Mouse (Mus musculus): ENCODE results near the gene Myo18b. TPM values are rescaled to one million over a fixed set of nuclear protein-coding genes. Genes with fewer than 3 reads are reported as not detected.

The Myo18b gene
- polyA plus RNA-seq, 1 experiment: 0.37 TPM

DNA sequence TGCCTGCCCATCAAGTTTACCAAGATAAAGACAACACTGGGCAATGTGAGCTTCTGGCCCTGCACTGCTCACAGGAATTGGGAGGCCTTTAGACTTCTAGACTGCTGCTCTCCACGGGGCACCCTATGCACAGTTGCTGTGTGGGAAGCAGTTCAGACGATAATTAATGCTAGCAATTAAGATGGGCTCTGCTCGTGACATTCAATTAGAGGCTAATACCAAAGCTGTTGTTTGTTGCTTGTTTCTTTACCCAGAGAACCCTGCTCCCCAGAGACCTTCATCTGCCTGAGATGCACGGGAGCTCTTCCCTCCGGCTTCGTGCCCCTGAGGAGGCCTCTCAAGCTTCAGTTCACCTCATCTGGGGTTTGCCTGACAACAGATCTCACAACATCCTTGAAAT is 167.7 kb downstream of the Myo18b start:
- WGBS: 70% methylated on average over 6 of the region's 6 CpGs
- no peaks in the 10 kb centered on the region for H3K4me1 ChIP-seq (ENCODE audit: control insufficient read depth, insufficient read depth, insufficient read length, low read length)

DNA sequence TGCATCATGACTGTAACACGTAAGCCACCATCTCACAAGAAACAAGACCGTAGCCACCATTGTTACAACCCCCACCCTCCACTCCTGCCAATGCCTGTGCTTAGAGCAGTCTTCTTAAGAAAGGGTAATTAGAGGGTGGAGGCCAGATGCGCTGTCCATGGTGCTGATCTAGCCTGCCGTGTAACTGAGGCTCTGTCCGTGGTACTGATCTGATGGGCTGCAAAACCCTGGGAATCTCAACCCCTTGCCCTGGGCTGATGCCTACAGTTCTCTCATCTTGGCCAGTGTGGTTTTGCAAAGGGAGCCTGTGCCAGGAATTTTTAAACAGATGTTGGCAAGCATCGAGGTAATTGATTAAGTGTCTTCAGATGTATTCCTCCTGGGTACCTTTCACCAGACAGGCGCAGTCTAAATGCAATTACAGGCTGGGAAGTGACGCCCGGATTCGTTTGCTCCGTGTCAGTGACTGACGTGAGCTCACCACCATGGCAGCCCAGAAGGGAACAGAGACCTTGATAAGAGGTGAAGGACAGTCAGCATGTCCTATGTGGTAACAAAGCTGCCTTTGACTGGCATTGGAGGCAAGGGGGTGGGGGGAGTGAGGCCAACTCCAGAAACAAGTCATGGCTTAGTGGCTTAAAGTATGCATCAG is 177.4 kb downstream of the Myo18b start:
- Histone ChIP-seq H3K27me3 (ENCODE audit: control insufficient read depth, insufficient read depth, low read length) (no peaks in the 10 kb centered on the region), H3K4me1 (ENCODE audit: control insufficient read depth, insufficient read depth, insufficient read length, low read length) (no peaks in the 10 kb centered on the region), H3K4me3 (ENCODE audit: low read depth, low read length) (no peak overlapping the region), H3K27ac (ENCODE audit: insufficient read depth, low read depth, low read length) (no peak overlapping the region), H3K36me3 (ENCODE audit: control insufficient read depth, insufficient read depth, low read length) (no peaks in the 10 kb centered on the region)
- WGBS: 45% methylated on average over 12 of the region's 12 CpGs
- TF ChIP-seq POLR2A (IDR thresholded peaks at IDR 0.05; ENCODE audit: low read depth, low read length): no peak

More for the DNA sequence above, 167.7 kb downstream of the Myo18b start:
- no peak for TF ChIP-seq POLR2A (IDR thresholded peaks at IDR 0.05; ENCODE audit: low read depth, low read length)
- TF ChIP-seq CTCF (IDR thresholded peaks at IDR 0.05; ENCODE audit: extremely low read depth, insufficient read length, insufficient replicate concordance, low read depth, low read length): no peak
- no peak overlapping the region for H3K27ac ChIP-seq (ENCODE audit: insufficient read depth, low read depth, low read length)
- no peak overlapping the region for H3K4me3 ChIP-seq (ENCODE audit: low read depth, low read length)
- H3K36me3 ChIP-seq (ENCODE audit: control insufficient read depth, insufficient read depth, low read length): no peaks in the 10 kb centered on the region
- no peaks in the 10 kb centered on the region for H3K27me3 ChIP-seq (ENCODE audit: control insufficient read depth, insufficient read depth, low read length)

DNA sequence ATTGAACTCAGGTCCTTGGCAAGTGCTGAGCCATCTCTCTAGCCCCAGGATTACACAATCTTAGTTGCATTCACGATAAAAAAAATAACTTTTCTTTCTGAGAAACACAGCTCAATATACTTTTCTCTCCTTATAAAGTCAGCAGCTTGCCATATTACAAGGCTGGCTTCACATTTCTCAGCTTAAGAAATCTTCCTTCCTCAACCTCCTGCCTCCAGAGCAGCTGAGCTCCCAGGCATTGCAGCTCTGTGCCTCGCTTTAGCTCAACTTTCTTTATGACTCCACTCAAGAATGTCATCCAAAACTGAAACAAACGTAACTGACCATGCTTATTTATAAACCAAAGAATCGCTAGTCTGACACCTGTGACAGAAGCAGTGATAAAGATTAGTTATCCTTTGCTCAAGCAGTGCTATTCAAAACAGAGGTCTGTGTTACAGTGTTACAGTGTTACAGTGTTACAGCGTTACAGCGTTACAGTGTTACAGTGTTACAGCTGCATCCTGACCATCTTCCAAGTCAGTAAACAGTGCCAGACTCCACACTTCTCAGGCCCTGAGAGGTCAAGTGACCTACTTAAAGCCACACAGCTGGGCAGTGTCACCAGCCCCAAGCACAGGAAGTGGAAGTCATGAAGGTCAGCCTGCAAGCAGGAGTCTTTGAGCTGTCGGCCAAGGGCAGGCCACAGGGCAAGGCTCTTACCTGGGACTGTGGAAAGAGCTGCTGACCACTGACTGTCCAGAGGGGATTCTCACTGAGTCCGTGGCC is 181.3 kb downstream of the Myo18b start:
- TF ChIP-seq CTCF (IDR thresholded peaks at IDR 0.05; ENCODE audit: extremely low read depth, insufficient read length, insufficient replicate concordance, low read depth, low read length): no peak
- TF ChIP-seq POLR2A (IDR thresholded peaks at IDR 0.05; ENCODE audit: low read depth, low read length): no peak
- 53% methylated on average over 8 of the region's 8 CpGs for WGBS

GRCm38 (mm10) chr5:112709831-112710230 is 186.3 kb downstream of the Myo18b start:
- no peak for TF ChIP-seq CTCF (IDR thresholded peaks at IDR 0.05; ENCODE audit: extremely low read depth, insufficient read length, insufficient replicate concordance, low read depth, low read length)
- no peak for TF ChIP-seq POLR2A (IDR thresholded peaks at IDR 0.05; ENCODE audit: low read depth, low read length)
- no peak overlapping the region for H3K27ac ChIP-seq (ENCODE audit: insufficient read depth, low read depth, low read length)
- H3K4me1 ChIP-seq (ENCODE audit: control insufficient read depth, insufficient read depth, insufficient read length, low read length): no peaks in the 10 kb centered on the region
- no peaks in the 10 kb centered on the region for H3K36me3 ChIP-seq (ENCODE audit: control insufficient read depth, insufficient read depth, low read length)
- H3K27me3 ChIP-seq (ENCODE audit: control insufficient read depth, insufficient read depth, low read length): no peaks in the 10 kb centered on the region
- no peak overlapping the region for H3K4me3 ChIP-seq (ENCODE audit: low read depth, low read length)

More for the DNA sequence above, 181.3 kb downstream of the Myo18b start:
- H3K4me1 ChIP-seq (ENCODE audit: control insufficient read depth, insufficient read depth, insufficient read length, low read length): no peaks in the 10 kb centered on the region
- no peak overlapping the region for H3K4me3 ChIP-seq (ENCODE audit: low read depth, low read length)
- H3K36me3 ChIP-seq (ENCODE audit: control insufficient read depth, insufficient read depth, low read length): no peaks in the 10 kb centered on the region
- H3K27me3 ChIP-seq (ENCODE audit: control insufficient read depth, insufficient read depth, low read length): no peaks in the 10 kb centered on the region
- H3K27ac ChIP-seq (ENCODE audit: insufficient read depth, low read depth, low read length): no peak overlapping the region

DNA sequence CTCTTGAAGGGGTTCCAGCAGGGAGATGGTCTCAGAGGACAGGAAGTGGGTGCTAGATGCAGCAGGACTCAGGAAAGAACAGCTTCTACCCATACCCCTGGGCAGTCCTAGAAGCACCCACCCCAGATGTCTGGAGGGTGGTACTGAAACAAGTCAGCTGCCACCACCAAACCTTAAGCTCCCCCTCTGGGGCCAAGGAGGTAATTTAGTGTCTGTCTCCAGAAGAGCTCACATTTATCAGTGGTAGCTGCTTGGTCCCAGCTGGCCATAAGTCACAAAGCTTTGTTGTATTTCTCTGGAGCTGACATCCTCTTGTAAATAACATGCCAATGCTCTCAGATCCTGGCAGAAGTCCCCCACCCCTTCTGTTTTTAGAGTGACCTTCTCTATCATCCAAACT is 187.7 kb downstream of the Myo18b start:
- no peaks in the 10 kb centered on the region for H3K4me1 ChIP-seq (ENCODE audit: control insufficient read depth, insufficient read depth, insufficient read length, low read length)
- H3K27me3 ChIP-seq (ENCODE audit: control insufficient read depth, insufficient read depth, low read length): no peaks in the 10 kb centered on the region
- H3K4me3 ChIP-seq (ENCODE audit: low read depth, low read length): no peak overlapping the region
- TF ChIP-seq CTCF (IDR thresholded peaks at IDR 0.05; ENCODE audit: extremely low read depth, insufficient read length, insufficient replicate concordance, low read depth, low read length): no peak
- TF ChIP-seq POLR2A (IDR thresholded peaks at IDR 0.05; ENCODE audit: low read depth, low read length): no peak
- no peaks in the 10 kb centered on the region for H3K36me3 ChIP-seq (ENCODE audit: control insufficient read depth, insufficient read depth, low read length)
- no peak overlapping the region for H3K27ac ChIP-seq (ENCODE audit: insufficient read depth, low read depth, low read length)

- 94% methylated on average over 2 of the region's 2 CpGs for WGBS
- Histone ChIP-seq H3K27ac (ENCODE audit: insufficient read depth, low read depth, low read length) (no peak overlapping the region), H3K27me3 (ENCODE audit: control insufficient read depth, insufficient read depth, low read length) (no peaks in the 10 kb centered on the region), H3K36me3 (ENCODE audit: control insufficient read depth, insufficient read depth, low read length) (no peaks in the 10 kb centered on the region), H3K4me1 (ENCODE audit: control insufficient read depth, insufficient read depth, insufficient read length, low read length) (no peaks in the 10 kb centered on the region), H3K4me3 (ENCODE audit: low read depth, low read length) (no peak overlapping the region)
- TF ChIP-seq CTCF (IDR thresholded peaks at IDR 0.05; ENCODE audit: extremely low read depth, insufficient read length, insufficient replicate concordance, low read depth, low read length): no peak
- no peak for TF ChIP-seq POLR2A (IDR thresholded peaks at IDR 0.05; ENCODE audit: low read depth, low read length)
These were observed 188.7 kb downstream of the Myo18b start for GRCm38 (mm10) chr5:112707478-112707877.

DNA sequence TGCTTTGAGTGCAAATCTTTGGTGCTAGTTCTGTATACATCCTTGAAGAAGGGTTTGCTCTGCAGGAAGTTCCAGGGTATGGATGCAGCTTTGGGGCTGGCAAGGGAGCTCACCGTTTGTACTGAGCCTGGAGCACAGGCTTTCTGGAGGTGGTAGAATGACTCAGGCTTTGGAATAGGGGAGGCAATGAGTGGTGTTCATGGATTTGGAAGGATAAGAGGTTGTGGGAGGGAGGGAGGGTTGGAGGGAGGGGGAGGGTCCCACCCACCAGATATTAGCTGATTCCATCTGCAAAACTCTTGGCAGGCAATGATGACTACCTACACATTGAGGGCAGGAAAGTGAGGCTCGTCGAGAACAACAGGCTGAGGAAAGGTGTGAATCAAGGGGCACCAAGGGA is 195.4 kb downstream of the Myo18b start:
- no peak for TF ChIP-seq POLR2A (IDR thresholded peaks at IDR 0.05; ENCODE audit: low read depth, low read length)
- 38% methylated on average over 3 of the region's 3 CpGs for WGBS
- Histone ChIP-seq H3K27me3 (ENCODE audit: control insufficient read depth, insufficient read depth, low read length) (no peaks in the 10 kb centered on the region), H3K4me3 (ENCODE audit: low read depth, low read length) (no peak overlapping the region), H3K36me3 (ENCODE audit: control insufficient read depth, insufficient read depth, low read length) (no peaks in the 10 kb centered on the region), H3K27ac (ENCODE audit: insufficient read depth, low read depth, low read length) (no peak overlapping the region), H3K4me1 (ENCODE audit: control insufficient read depth, insufficient read depth, insufficient read length, low read length) (no peaks in the 10 kb centered on the region)
